Mouse (Mus musculus) megakaryocyte, embryonic 14.5 days (primary cell): Measurements from ENCODE around the gene P2rx6. TPM values are rescaled to one million over a fixed set of nuclear protein-coding genes. Genes with fewer than 3 reads are reported as not detected.

ENCODE experiments used
- H3K27me3 ChIP-seq: replicated peaks from 2 replicates; pipeline ENCODE3; 2012; ENCODE audit warnings: inconsistent platforms
- H3K36me3 ChIP-seq: replicated peaks from 2 replicates; pipeline ENCODE3; 2012; ENCODE audit warnings: low read length, inconsistent platforms, mixed read lengths
- H3K4me1 ChIP-seq: 2 replicates; pipeline ENCODE4 v1.6.1; 2012; ENCODE audit warnings: inconsistent platforms
- H3K4me3 ChIP-seq: replicated peaks from 2 replicates; pipeline ENCODE3; 2012; ENCODE audit warnings: moderate library complexity, mild to moderate bottlenecking, inconsistent platforms
- H3K9me3 ChIP-seq: 2 replicates; pipeline ENCODE4 v1.6.1; 2012; ENCODE audit warnings: inconsistent platforms
- FLI1 ChIP-seq: IDR thresholded peaks from 2 replicates; pipeline ENCODE4 v1.6.1; 2012; ENCODE audit warnings: low read length, inconsistent platforms, mixed read lengths
- GATA1 ChIP-seq: IDR thresholded peaks from 3 replicates; pipeline ENCODE4 v1.6.1; 2012; ENCODE audit warnings: mixed read lengths, low read length, inconsistent platforms, borderline replicate concordance
- polyA plus RNA-seq: library from polyadenylated mRNA; stranded (reverse); fragments of >175 nt; gene quantifications from 2 replicates; pipeline ENCODE4 v1.2.3, GENCODE M21; 2012; ENCODE audit warnings: low replicate concordance; ENCODE audit not compliant: insufficient read depth

Gene P2rx6
- 2.3 TPM in 1 of 2 replicates, not detected in the other for polyA plus RNA-seq

- Histone ChIP-seq H3K27me3 (peaks cover 59% of the 10 kb centered on the region), H3K9me3 (no peaks in the 10 kb centered on the region), H3K4me1 (peaks cover 64% of the 10 kb centered on the region), H3K4me3 (peak within 1 kb of the TSS; percentile 76), H3K36me3 (no peaks in the 10 kb centered on the region)
- TF ChIP-seq GATA1, result no peak
- no peak for TF ChIP-seq FLI1
These were observed at the start of gene P2rx6 for GRCm38 (mm10) chr16:17561751-17562208. Gene P2rx6 (plus strand): TSS chr16:17561885.

GRCm38 (mm10) chr16:17518910-17519309 lies 42.8 kb upstream of the P2rx6 start:
- no peaks in the 10 kb centered on the region for H3K4me1 ChIP-seq
- peaks cover 98% of the 10 kb centered on the region for H3K36me3 ChIP-seq
- H3K9me3 ChIP-seq, result no peaks in the 10 kb centered on the region
- no peak for TF ChIP-seq FLI1
- no peak for TF ChIP-seq GATA1
- H3K4me3 ChIP-seq, result no peak overlapping the region
- no peaks in the 10 kb centered on the region for H3K27me3 ChIP-seq

GRCm38 (mm10) chr16:17524156-17524555 lies 37.5 kb upstream of the P2rx6 start:
- Histone ChIP-seq H3K27me3 (no peaks in the 10 kb centered on the region), H3K4me1 (peaks cover 10% of the 10 kb centered on the region), H3K4me3 (no peak overlapping the region), H3K9me3 (no peaks in the 10 kb centered on the region), H3K36me3 (peaks cover 99% of the 10 kb centered on the region)
- TF ChIP-seq GATA1 (no peak), FLI1 (no peak)

- Histone ChIP-seq H3K9me3 (no peaks in the 10 kb centered on the region), H3K4me1 (peaks cover 23% of the 10 kb centered on the region), H3K27me3 (no peaks in the 10 kb centered on the region), H3K36me3 (peaks cover 87% of the 10 kb centered on the region), H3K4me3 (no peak overlapping the region)
- TF ChIP-seq GATA1, result no peak
- no peak for TF ChIP-seq FLI1
These were observed 36.2 kb upstream of the P2rx6 start for GRCm38 (mm10) chr16:17525524-17525923.

GRCm38 (mm10) chr16:17526223-17526622 lies 35.5 kb upstream of the P2rx6 start:
- Histone ChIP-seq H3K36me3 (peaks cover 80% of the 10 kb centered on the region), H3K4me3 (no peak overlapping the region), H3K9me3 (no peaks in the 10 kb centered on the region), H3K27me3 (no peaks in the 10 kb centered on the region), H3K4me1 (peaks cover 24% of the 10 kb centered on the region)
- TF ChIP-seq FLI1 (no peak), GATA1 (no peak)

- H3K4me3 ChIP-seq, result no peak overlapping the region
- no peaks in the 10 kb centered on the region for H3K9me3 ChIP-seq
- H3K36me3 ChIP-seq, result peaks cover 66% of the 10 kb centered on the region
- TF ChIP-seq GATA1, result no peak
- TF ChIP-seq FLI1, result no peak
- H3K27me3 ChIP-seq, result no peaks in the 10 kb centered on the region
- peaks cover 36% of the 10 kb centered on the region for H3K4me1 ChIP-seq
These were observed 34.1 kb upstream of the P2rx6 start for GRCm38 (mm10) chr16:17527606-17528005.

GRCm38 (mm10) chr16:17528276-17528675 lies 33.4 kb upstream of the P2rx6 start:
- H3K36me3 ChIP-seq, result peaks cover 60% of the 10 kb centered on the region
- H3K9me3 ChIP-seq, result no peaks in the 10 kb centered on the region
- H3K4me1 ChIP-seq, result peaks cover 38% of the 10 kb centered on the region
- TF ChIP-seq FLI1 (no peak), GATA1 (no peak)
- no peaks in the 10 kb centered on the region for H3K27me3 ChIP-seq
- H3K4me3 ChIP-seq, result no peak overlapping the region

GRCm38 (mm10) chr16:17529981-17530586 lies 31.6 kb upstream of the P2rx6 start:
- Histone ChIP-seq H3K4me3 (peak overlapping the region; percentile 98), H3K4me1 (peaks cover 38% of the 10 kb centered on the region), H3K9me3 (no peaks in the 10 kb centered on the region), H3K36me3 (peaks cover 43% of the 10 kb centered on the region), H3K27me3 (no peaks in the 10 kb centered on the region)
- no peak for TF ChIP-seq FLI1
- no peak for TF ChIP-seq GATA1

- Histone ChIP-seq H3K4me3 (peak within 1 kb of the TSS; percentile 98), H3K27me3 (no peaks in the 10 kb centered on the region), H3K4me1 (peaks cover 38% of the 10 kb centered on the region), H3K36me3 (peaks cover 36% of the 10 kb centered on the region), H3K9me3 (no peaks in the 10 kb centered on the region)
- no peak for TF ChIP-seq GATA1
- TF ChIP-seq FLI1, result peak; percentile 66; the same call in 1 of the 2 replicates
These were observed 30.9 kb upstream of the P2rx6 start, which contains the start of gene Thap7 for GRCm38 (mm10) chr16:17530640-17531288. Gene Thap7 (minus strand): TSS chr16:17531136.

GRCm38 (mm10) chr16:17532271-17532670 lies 29.4 kb upstream of the P2rx6 start:
- Histone ChIP-seq H3K27me3 (peaks cover 2% of the 10 kb centered on the region), H3K4me1 (peaks cover 38% of the 10 kb centered on the region), H3K9me3 (peaks cover 4% of the 10 kb centered on the region), H3K36me3 (peaks cover 21% of the 10 kb centered on the region), H3K4me3 (peak overlapping the region; percentile 42)
- TF ChIP-seq FLI1 (no peak), GATA1 (no peak)
